Mouse (Mus musculus): ENCODE data around the gene Nova2. TPM values are rescaled to one million over a fixed set of nuclear protein-coding genes. Genes with fewer than 3 reads are reported as not detected.
A peak's percentile ranks its signal among the peaks of the same experiment; 100 is the strongest.

The Nova2 gene
- polyA plus RNA-seq, 1 experiment, result 0.06 TPM

GRCm38 (mm10) chr7:19007026-19007977, 81.6 kb downstream of the Nova2 start:
- H3K36me3 ChIP-seq (ENCODE audit: control insufficient read depth, insufficient read depth), result no peaks in the 10 kb centered on the region
- no peak overlapping the region for H3ac ChIP-seq (ENCODE audit: control insufficient read depth, insufficient read length)
- peaks cover 17% of the 10 kb centered on the region for H3K79me2 ChIP-seq (ENCODE audit: control insufficient read depth, insufficient read depth)
- no peaks in the 10 kb centered on the region for H3K27me3 ChIP-seq (ENCODE audit: control insufficient read depth, insufficient read depth, insufficient read length)
- no peak for TF ChIP-seq POLR2AphosphoS2 (IDR thresholded peaks at IDR 0.05; ENCODE audit: insufficient read length, low read depth)
- TF ChIP-seq MYOD1 (IDR thresholded peaks at IDR 0.05; ENCODE audit: control insufficient read depth in 1 of 3, insufficient read length in 2 of 3, low read depth in 2 of 3), result peak in 1 of 3 experiments; percentile 11
- H3K4me3 ChIP-seq, result no peak overlapping the region
- peak overlapping the region; percentile 39 for H3K4me2 ChIP-seq (ENCODE audit: low read depth)

- Histone ChIP-seq H3K36me3 (ENCODE audit: control insufficient read depth, insufficient read depth) (no peaks in the 10 kb centered on the region), H3K4me3 (no peak overlapping the region), H3ac (ENCODE audit: control insufficient read depth, insufficient read length) (no peak overlapping the region), H3K79me2 (ENCODE audit: control insufficient read depth, insufficient read depth) (peaks cover 7% of the 10 kb centered on the region), H3K4me2 (ENCODE audit: low read depth) (no peak overlapping the region), H3K27me3 (ENCODE audit: control insufficient read depth, insufficient read depth, insufficient read length) (no peaks in the 10 kb centered on the region)
- peak in 1 of 3 experiments; percentile 56 for TF ChIP-seq MYOD1 (IDR thresholded peaks at IDR 0.05; ENCODE audit: control insufficient read depth in 1 of 3, insufficient read length in 2 of 3, low read depth in 2 of 3)
- no peak for TF ChIP-seq USF1 (IDR thresholded peaks at IDR 0.05; ENCODE audit: low read depth)
- peak in 2 of 3 experiments; percentile 14 to 17 for TF ChIP-seq MYOG (IDR thresholded peaks at IDR 0.05; ENCODE audit: control insufficient read depth in 1 of 3, insufficient read depth in 1 of 3, insufficient read length in 2 of 3, low read depth in 2 of 3)
- no peak for TF ChIP-seq POLR2A (IDR thresholded peaks at IDR 0.05; ENCODE audit: insufficient read length, low read depth)
- no peak for TF ChIP-seq CEBPB (IDR thresholded peaks at IDR 0.05; ENCODE audit: insufficient read depth, poor library complexity, severe bottlenecking)
Observed at GRCm38 (mm10) chr7:19010581-19010980, 84.9 kb downstream of the Nova2 start.

- Histone ChIP-seq H3K4me2 (ENCODE audit: low read depth) (peak overlapping the region; percentile 34), H3K79me2 (ENCODE audit: control insufficient read depth, insufficient read depth) (no peaks in the 10 kb centered on the region), H3K36me3 (ENCODE audit: control insufficient read depth, insufficient read depth) (no peaks in the 10 kb centered on the region), H3K27me3 (ENCODE audit: control insufficient read depth, insufficient read depth, insufficient read length) (no peaks in the 10 kb centered on the region), H3ac (ENCODE audit: control insufficient read depth, insufficient read length) (no peak overlapping the region), H3K4me3 (no peak overlapping the region)
- no peak for TF ChIP-seq SRF (IDR thresholded peaks at IDR 0.05; ENCODE audit: control insufficient read depth, insufficient read length, low read depth)
Observed at GRCm38 (mm10) chr7:19012025-19012621, 86.4 kb downstream of the Nova2 start.

GRCm38 (mm10) chr7:19012882-19013281, 87.2 kb downstream of the Nova2 start:
- Histone ChIP-seq H3K4me2 (ENCODE audit: low read depth) (no peak overlapping the region), H3K4me3 (no peak overlapping the region)

GRCm38 (mm10) chr7:19014452-19014851, 88.8 kb downstream of the Nova2 start:
- Histone ChIP-seq H3K36me3 (ENCODE audit: control insufficient read depth, insufficient read depth) (no peaks in the 10 kb centered on the region), H3K4me2 (ENCODE audit: low read depth) (no peak overlapping the region), H3K79me2 (ENCODE audit: control insufficient read depth, insufficient read depth) (no peaks in the 10 kb centered on the region), H3K27me3 (ENCODE audit: control insufficient read depth, insufficient read depth, insufficient read length) (no peaks in the 10 kb centered on the region), H3ac (ENCODE audit: control insufficient read depth, insufficient read length) (no peak overlapping the region), H3K4me3 (no peak overlapping the region)
- no peak for TF ChIP-seq MYOG (IDR thresholded peaks at IDR 0.05; ENCODE audit: control insufficient read depth in 1 of 3, insufficient read depth in 1 of 3, insufficient read length in 2 of 3, low read depth in 2 of 3)
- TF ChIP-seq USF1 (IDR thresholded peaks at IDR 0.05; ENCODE audit: low read depth), result no peak
- no peak for TF ChIP-seq E2F4 (IDR thresholded peaks at IDR 0.05; ENCODE audit: insufficient read depth)
- no peak for TF ChIP-seq CEBPB (IDR thresholded peaks at IDR 0.05; ENCODE audit: insufficient read depth, poor library complexity, severe bottlenecking)
- TF ChIP-seq TCF12 (IDR thresholded peaks at IDR 0.05; ENCODE audit: insufficient read depth, poor library complexity, severe bottlenecking), result no peak
- no peak for TF ChIP-seq POLR2A (IDR thresholded peaks at IDR 0.05; ENCODE audit: insufficient read length, low read depth)
- no peak for TF ChIP-seq SRF (IDR thresholded peaks at IDR 0.05; ENCODE audit: control insufficient read depth, insufficient read length, low read depth)
- TF ChIP-seq MYOD1 (IDR thresholded peaks at IDR 0.05; ENCODE audit: control insufficient read depth in 1 of 3, insufficient read length in 2 of 3, low read depth in 2 of 3), result no peak
- TF ChIP-seq TCF3 (IDR thresholded peaks at IDR 0.05; ENCODE audit: insufficient read length, low read depth), result no peak
- no peak for TF ChIP-seq MAX (IDR thresholded peaks at IDR 0.05; ENCODE audit: low read depth)
- no peak for TF ChIP-seq REST (IDR thresholded peaks at IDR 0.05; ENCODE audit: insufficient read depth, insufficient read length)
- no peak for TF ChIP-seq POLR2AphosphoS2 (IDR thresholded peaks at IDR 0.05; ENCODE audit: insufficient read length, low read depth)

More at GRCm38 (mm10) chr7:19012882-19013281, 87.2 kb downstream of the Nova2 start:
- H3K36me3 ChIP-seq (ENCODE audit: control insufficient read depth, insufficient read depth), result no peaks in the 10 kb centered on the region
- TF ChIP-seq POLR2A (IDR thresholded peaks at IDR 0.05; ENCODE audit: insufficient read length, low read depth) (no peak), CEBPB (IDR thresholded peaks at IDR 0.05; ENCODE audit: insufficient read depth, poor library complexity, severe bottlenecking) (no peak), REST (IDR thresholded peaks at IDR 0.05; ENCODE audit: insufficient read depth, insufficient read length) (no peak), MYOD1 (IDR thresholded peaks at IDR 0.05; ENCODE audit: control insufficient read depth in 1 of 3, insufficient read length in 2 of 3, low read depth in 2 of 3) (no peak), MYOG (IDR thresholded peaks at IDR 0.05; ENCODE audit: control insufficient read depth in 1 of 3, insufficient read depth in 1 of 3, insufficient read length in 2 of 3, low read depth in 2 of 3) (no peak), E2F4 (IDR thresholded peaks at IDR 0.05; ENCODE audit: insufficient read depth) (no peak), TCF12 (IDR thresholded peaks at IDR 0.05; ENCODE audit: insufficient read depth, poor library complexity, severe bottlenecking) (no peak), MAX (IDR thresholded peaks at IDR 0.05; ENCODE audit: low read depth) (no peak), TCF3 (IDR thresholded peaks at IDR 0.05; ENCODE audit: insufficient read length, low read depth) (no peak), POLR2AphosphoS2 (IDR thresholded peaks at IDR 0.05; ENCODE audit: insufficient read length, low read depth) (no peak), SRF (IDR thresholded peaks at IDR 0.05; ENCODE audit: control insufficient read depth, insufficient read length, low read depth) (no peak)
- no peak overlapping the region for H3ac ChIP-seq (ENCODE audit: control insufficient read depth, insufficient read length)
- H3K27me3 ChIP-seq (ENCODE audit: control insufficient read depth, insufficient read depth, insufficient read length), result no peaks in the 10 kb centered on the region
- H3K79me2 ChIP-seq (ENCODE audit: control insufficient read depth, insufficient read depth), result no peaks in the 10 kb centered on the region

Other genes with a start within 250 kb of the Nova2 start
- not detected for gene Psg20, start 239.7 kb upstream of the Nova2 start, polyA plus RNA-seq (2012; fragmentation: generic; extraction: Trizol)
- not detected for gene Psg22, start 207.8 kb upstream of the Nova2 start, polyA plus RNA-seq (2012; fragmentation: generic; extraction: Trizol)
- not detected for gene Psg19, start 127.4 kb upstream of the Nova2 start, polyA plus RNA-seq (2012; fragmentation: generic; extraction: Trizol)
- gene Psg17, start 104.3 kb upstream of the Nova2 start, polyA plus RNA-seq (2012; fragmentation: generic; extraction: Trizol), result 0.01 TPM
- 0.24 TPM for gene Mill2, start 85.9 kb upstream of the Nova2 start, polyA plus RNA-seq (2012; fragmentation: generic; extraction: Trizol)
- not detected for gene Pglyrp1, start 54.6 kb upstream of the Nova2 start, polyA plus RNA-seq (2012; fragmentation: generic; extraction: Trizol)
- gene Ccdc61, start 15.5 kb upstream of the Nova2 start, polyA plus RNA-seq (2012; fragmentation: generic; extraction: Trizol), result 7.7 TPM
- not detected for gene Nanos2, start 61.5 kb downstream of the Nova2 start, polyA plus RNA-seq (2012; fragmentation: generic; extraction: Trizol)
- 10.4 TPM for gene Mypop, start 65.4 kb downstream of the Nova2 start, polyA plus RNA-seq (2012; fragmentation: generic; extraction: Trizol)
- 27.6 TPM for gene Irf2bp1, start 78.2 kb downstream of the Nova2 start, polyA plus RNA-seq (2012; fragmentation: generic; extraction: Trizol)
- gene Foxa3, start 97.7 kb downstream of the Nova2 start, polyA plus RNA-seq (2012; fragmentation: generic; extraction: Trizol), result 0.12 TPM
- 90.3 TPM for gene Sympk, start 98.5 kb downstream of the Nova2 start, polyA plus RNA-seq (2012; fragmentation: generic; extraction: Trizol)
- gene Rsph6a, start 128.8 kb downstream of the Nova2 start, polyA plus RNA-seq (2012; fragmentation: generic; extraction: Trizol), result 0.04 TPM
- gene Dmwd, start 150.3 kb downstream of the Nova2 start, polyA plus RNA-seq (2012; fragmentation: generic; extraction: Trizol), result 83.7 TPM
- 294 TPM for gene Dmpk, start 158.0 kb downstream of the Nova2 start, polyA plus RNA-seq (2012; fragmentation: generic; extraction: Trizol)
- 1.6 TPM for gene Six5, start 168.7 kb downstream of the Nova2 start, polyA plus RNA-seq (2012; fragmentation: generic; extraction: Trizol)
- gene Gm4969, start 192.5 kb downstream of the Nova2 start, polyA plus RNA-seq (2012; fragmentation: generic; extraction: Trizol), result not detected
- 6.2 TPM for gene Fbxo46, start 194.0 kb downstream of the Nova2 start, polyA plus RNA-seq (2012; fragmentation: generic; extraction: Trizol)
- 7.7 TPM for gene Qpctl, start 223.4 kb downstream of the Nova2 start, polyA plus RNA-seq (2012; fragmentation: generic; extraction: Trizol)
- gene Snrpd2, start 223.8 kb downstream of the Nova2 start, polyA plus RNA-seq (2012; fragmentation: generic; extraction: Trizol), result 192 TPM
- 0.48 TPM for gene Gipr, start 240.2 kb downstream of the Nova2 start, polyA plus RNA-seq (2012; fragmentation: generic; extraction: Trizol)